Mouse (Mus musculus) small intestine, adult 2 months (tissue): Measurements from ENCODE around the gene Ppox.

Source experiments
- CTCF ChIP-seq: fragments of 200-500 bp; IDR thresholded peaks from 2 replicates; pipeline ENCODE4 v1.5.1; 2012; ENCODE audit warnings: low read depth, mild to moderate bottlenecking, control low read depth, inconsistent platforms, low read length, moderate library complexity, mixed read lengths; ENCODE audit not compliant: insufficient replicate concordance, insufficient read length; ENCODE audit errors: extremely low read depth
- POLR2A ChIP-seq: fragments of 200-500 bp; IDR thresholded peaks from 2 replicates; pipeline ENCODE4 v1.6.1; 2012; ENCODE audit warnings: low read depth, mild to moderate bottlenecking, control low read depth, inconsistent platforms, low read length, moderate library complexity

DNA sequence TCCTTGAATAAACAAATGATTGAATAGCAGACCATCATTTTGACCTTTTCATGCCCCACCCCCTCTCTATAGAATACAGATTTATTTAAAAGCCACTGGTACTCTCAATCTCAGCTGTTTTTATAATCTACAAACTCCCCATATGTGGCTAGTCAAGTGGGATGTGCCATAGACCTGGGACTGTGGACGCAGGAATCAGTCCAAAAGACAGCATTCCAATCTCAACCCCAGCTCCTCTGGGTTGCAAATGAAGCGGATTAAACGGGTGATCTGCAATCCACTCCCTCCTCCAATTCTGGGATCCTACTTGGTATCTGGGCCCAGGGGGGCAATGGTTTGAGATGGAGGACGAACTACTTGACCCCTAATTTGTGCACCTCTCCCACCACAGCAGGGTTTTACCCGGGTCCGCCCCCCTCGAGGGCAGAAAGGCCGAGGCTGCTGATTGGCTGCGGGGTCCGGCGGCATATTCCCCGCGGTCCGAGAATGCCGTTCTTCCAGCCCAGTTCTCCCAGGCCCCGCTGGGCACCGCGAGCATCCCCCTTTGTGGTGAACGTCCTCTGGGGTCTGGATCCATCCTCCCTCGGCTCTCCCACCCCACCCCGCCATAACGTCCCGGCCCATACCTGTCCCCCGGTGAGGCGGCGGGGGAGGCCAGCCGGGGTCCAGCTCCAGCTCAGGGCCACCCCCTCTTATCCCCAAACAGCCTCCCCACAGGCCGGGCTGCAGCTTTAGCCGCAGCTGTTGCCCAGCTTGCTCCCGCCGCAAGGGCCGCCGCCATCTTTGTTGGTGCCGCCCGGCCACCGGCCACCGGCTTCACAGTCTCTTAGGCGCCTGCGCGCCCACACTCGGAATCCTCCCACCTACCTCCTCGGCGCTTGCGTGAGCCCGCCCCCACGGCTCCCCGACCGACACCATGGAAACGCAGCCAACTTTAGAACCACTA is 6.4 kb upstream of the Ppox start, which contains the start of gene Usp21:
- TF ChIP-seq CTCF (no peak), POLR2A (peak; percentile 75)
